27 mouse cellular contexts compared by ENCODE assay signal in genomic region chr2:61809381-61809780, GRCm38 (mm10). TPM values are rescaled to one million over a fixed set of nuclear protein-coding genes. Genes with fewer than 3 reads are reported as not detected.
DNase-seq lines count a peak whose midpoint lies in the region; ATAC-seq and TF ChIP-seq lines count a peak whose summit lies in the region.
"Had no signal": no experiment of that assay in that cellular context is flagged by ENCODE, and none has a peak within 500 bp of the region (broad histone marks: within the 10 kb centered on the region; RNA-seq: fewer than 3 reads in every experiment).

No protein-coding gene starts in this region.

- peak overlapping the region; percentile 87 for H3K27ac ChIP-seq in left cerebral cortex, adult 2 months
- H3K27ac ChIP-seq in embryonic facial prominence, embryonic 11.5 days (replicated peaks; ENCODE audit: low read depth, low read length) = no peak overlapping the region
- H3K27ac ChIP-seq in forebrain, embryonic 15.5 days (replicated peaks) = peak overlapping the region; percentile 80
- H3K27ac ChIP-seq in kidney, embryonic 16.5 days (ENCODE audit: low read length) = no peak overlapping the region
- H3K27ac ChIP-seq: embryonic facial prominence, embryonic 13.5 days; gastrocnemius, adult 2 months; heart, embryonic 10.5 days; limb, embryonic 15.5 days; liver, embryonic 14.5 days; midbrain, embryonic 15.5 days had no signal

- H3K36me3 ChIP-seq in embryonic facial prominence, embryonic 11.5 days (replicated peaks; ENCODE audit: control insufficient read depth, insufficient read depth, low read depth, low read length) = no peaks in the 10 kb centered on the region
- H3K36me3 ChIP-seq in forebrain, embryonic 15.5 days = no peaks in the 10 kb centered on the region
- no peaks in the 10 kb centered on the region for H3K36me3 ChIP-seq in kidney, embryonic 16.5 days (ENCODE audit: insufficient read depth, low read length)
- H3K36me3 ChIP-seq: embryonic facial prominence, embryonic 13.5 days; heart, embryonic 10.5 days; limb, embryonic 15.5 days; midbrain, embryonic 15.5 days had no signal

- H3K4me3 ChIP-seq in left cerebral cortex, adult 2 months = peak overlapping the region; percentile 50
- no peak overlapping the region for H3K4me3 ChIP-seq in embryonic facial prominence, embryonic 11.5 days (ENCODE audit: low read depth, low read length)
- peak overlapping the region; percentile 50 for H3K4me3 ChIP-seq in forebrain, embryonic 15.5 days
- no peak overlapping the region for H3K4me3 ChIP-seq in kidney, embryonic 16.5 days (ENCODE audit: low read length)
- H3K4me3 ChIP-seq: embryonic facial prominence, embryonic 13.5 days; erythroblast, embryonic 14.5 days; gastrocnemius, adult 2 months; heart, embryonic 10.5 days; limb, embryonic 15.5 days; midbrain, embryonic 15.5 days had no signal

- H3K9me3 ChIP-seq in embryonic facial prominence, embryonic 11.5 days (replicated peaks; ENCODE audit: control insufficient read depth, low read length) = no peaks in the 10 kb centered on the region
- H3K9me3 ChIP-seq in forebrain, embryonic 15.5 days = no peaks in the 10 kb centered on the region
- H3K9me3 ChIP-seq in kidney, embryonic 16.5 days (ENCODE audit: low read length) = no peaks in the 10 kb centered on the region
- H3K9me3 ChIP-seq: embryonic facial prominence, embryonic 13.5 days; heart, embryonic 10.5 days; limb, embryonic 15.5 days; megakaryocyte, embryonic 14.5 days; midbrain, embryonic 15.5 days had no signal

- H3K9ac ChIP-seq in embryonic facial prominence, embryonic 11.5 days (replicated peaks; ENCODE audit: low read length) = no peak overlapping the region
- H3K9ac ChIP-seq in forebrain, embryonic 15.5 days (replicated peaks) = peak overlapping the region; percentile 44
- no peak overlapping the region for H3K9ac ChIP-seq in kidney, embryonic 16.5 days (replicated peaks; ENCODE audit: low read length)
- H3K9ac ChIP-seq: embryonic facial prominence, embryonic 13.5 days; limb, embryonic 15.5 days; liver, embryonic 14.5 days; lung, embryonic 14.5 days; midbrain, embryonic 15.5 days had no signal

- peak; percentile 46 for DNase-seq in embryo, embryonic 10.5 days (ENCODE audit: low spot score)
- DNase-seq in embryo, embryonic 9.5 days (ENCODE audit: extremely low spot score) = no peak
- no peak for DNase-seq in left cerebral cortex, adult 2 months (ENCODE audit: extremely low spot score in 1 of 2, low spot score in 2 of 2)
- no peak for DNase-seq in left cerebral cortex, postnatal 25 days (ENCODE audit: low spot score in 2 of 2)
- DNase-seq in embryonic facial prominence, embryonic 11.5 days (ENCODE audit: low spot score) = peak; percentile 4
- DNase-seq in cerebellum, postnatal 14 days = no peak
- DNase-seq: adrenal gland, adult 8-10 months; cerebellum, adult 11-12 months; cerebellum, postnatal 25 days; gastrocnemius, adult 2 months; kidney, postnatal 14 days; lung, postnatal 36 days; right cerebral cortex, postnatal 25 days; spleen, adult 18-20 months had no signal

- 3% methylated on average over 1 of the region's 1 CpGs for WGBS in embryonic facial prominence, embryonic 11.5 days
- WGBS in forebrain, embryonic 15.5 days = 0% methylated on average over 1 of the region's 1 CpGs
- WGBS in kidney, embryonic 16.5 days = 4% methylated on average over 1 of the region's 1 CpGs

- H3K4me2 ChIP-seq in embryonic facial prominence, embryonic 11.5 days (ENCODE audit: low read depth, low read length) = no peak overlapping the region
- peak overlapping the region; percentile 89 for H3K4me2 ChIP-seq in forebrain, embryonic 15.5 days (replicated peaks)
- H3K4me2 ChIP-seq in kidney, embryonic 16.5 days (replicated peaks; ENCODE audit: low read depth, low read length) = no peak overlapping the region
- H3K4me2 ChIP-seq: embryonic facial prominence, embryonic 13.5 days; limb, embryonic 15.5 days; lung, embryonic 14.5 days; midbrain, embryonic 15.5 days had no signal

- intact Hi-C loops in left cerebral cortex, adult 2 months (cut with DNase I) = no loop called here
- intact Hi-C loops in left cerebral cortex, postnatal 25 days (cut with DNase I) = loop anchor here (10.0 kb wide), 1 partner anchor 475 kb away; no protein-coding TSS in a partner anchor

- no peak for ATAC-seq in embryonic facial prominence, embryonic 11.5 days (replicated peaks; ENCODE audit: insufficient number of reproducible peaks, low FRiP score, low TSS enrichment, low read depth)
- no peak for ATAC-seq in forebrain, embryonic 15.5 days (replicated peaks)
- ATAC-seq in kidney, embryonic 16.5 days (ENCODE audit: low FRiP score, low TSS enrichment) = no peak
- ATAC-seq: activated CD4-positive, CD25-positive, alpha-beta regulatory T cell, adult 4 months; midbrain, embryonic 15.5 days had no signal

- H3K4me1 ChIP-seq in embryonic facial prominence, embryonic 11.5 days (ENCODE audit: control insufficient read depth, insufficient read depth, low read length) = no peaks in the 10 kb centered on the region; the same call in 1 of the 2 replicates
- peaks cover 25% of the 10 kb centered on the region for H3K4me1 ChIP-seq in forebrain, embryonic 15.5 days
- peaks cover 17% of the 10 kb centered on the region for H3K4me1 ChIP-seq in kidney, embryonic 16.5 days (ENCODE audit: insufficient read depth, low read length)

- peaks cover 35% of the 10 kb centered on the region for H3K27me3 ChIP-seq in embryonic facial prominence, embryonic 11.5 days (ENCODE audit: control insufficient read depth, insufficient read depth, low read length)
- H3K27me3 ChIP-seq in forebrain, embryonic 15.5 days = peaks cover 25% of the 10 kb centered on the region
- H3K27me3 ChIP-seq in kidney, embryonic 16.5 days (ENCODE audit: insufficient read depth, low read length) = peaks cover 74% of the 10 kb centered on the region

- no peak for TF ChIP-seq CTCF in left cerebral cortex, adult 2 months (IDR thresholded peaks at IDR 0.05)

RNA-seq across cellular contexts. Expression of gene Tbr1, which starts 6.7 kb away (rescaled TPM):
- total RNA-seq in left cerebral cortex, adult 2 months (2021) = 100 to 1,000 TPM; 116 to 131 TPM
- total RNA-seq in left cerebral cortex, postnatal 25 days (2021) = 100 to 1,000 TPM; 111 to 119 TPM
- 0.57 and 0.65 TPM in 2 replicates for polyA plus RNA-seq in embryonic facial prominence, embryonic 11.5 days (2014; fragmentation: Nextera tagmentation; extraction: Ambion mirVana)
- polyA plus RNA-seq in forebrain, embryonic 15.5 days (2015; fragmentation: Nextera tagmentation; extraction: Ambion mirVana) = 60.8 and 61.6 TPM in 2 replicates
- 0.18 TPM in 1 of 2 replicates, not detected in the other for polyA plus RNA-seq in kidney, embryonic 16.5 days (2015; fragmentation: Nextera tagmentation; extraction: Ambion mirVana)
- total RNA-seq: gastrocnemius, adult 2 months had no signal
- polyA plus RNA-seq: activated CD4-positive, CD25-positive, alpha-beta regulatory T cell, adult 4 months; erythroblast, embryonic 14.5 days; gonadal fat pad, adult 2 months; heart, embryonic 16.5 days had no signal

Comparison
In these comparisons a context has a peak if more than half of its experiments do, and no peak if none do; other contexts are left out.
1. DNase-seq: peak in embryo, embryonic 10.5 days (single experiment) and embryonic facial prominence, embryonic 11.5 days (single experiment); none in embryo, embryonic 9.5 days (single experiment), left cerebral cortex, adult 2 months (0 of 2), left cerebral cortex, postnatal 25 days (0 of 2) and cerebellum, postnatal 14 days (0 of 2).
2. H3K27ac ChIP-seq: peak in left cerebral cortex, adult 2 months (single experiment) and forebrain, embryonic 15.5 days (single experiment); none in embryonic facial prominence, embryonic 11.5 days (single experiment) and kidney, embryonic 16.5 days (single experiment).
3. H3K4me3 ChIP-seq: peak in left cerebral cortex, adult 2 months (single experiment) and forebrain, embryonic 15.5 days (single experiment); none in embryonic facial prominence, embryonic 11.5 days (single experiment) and kidney, embryonic 16.5 days (single experiment).
4. RNA of gene Tbr1, which starts 6.7 kb away (polyA plus RNA-seq): 60.8 to 61.6 TPM in forebrain, embryonic 15.5 days; 0.57 to 0.65 TPM in embryonic facial prominence, embryonic 11.5 days and 0.18 TPM in kidney, embryonic 16.5 days; every median in the first group is over 10 times any median in the second.